Mouse (Mus musculus) forebrain, embryonic 12.5 days (tissue): ENCODE measurements at regions not wholly inside any gene's neighbourhood (a gene's known extent, or its start where the extent isn't known, plus 50 kb on each side); places are given as distances from the start of the nearest gene placed in this dataset.

Source experiments
- ATAC-seq: fragments of 200-750 bp; cut with Nextera tagmentation; 2 replicates; pipeline ENCODE4 v1.8.0; 2017; ENCODE audit warnings: moderate TSS enrichment; ENCODE audit not compliant: low FRiP score
- H3K27ac ChIP-seq: fragments of 300-500 bp; sonication (generic); 2 replicates; pipeline ENCODE4 v1.5.1; 2016; ENCODE audit warnings: mild to moderate bottlenecking
- H3K27me3 ChIP-seq: fragments of 300-500 bp; sonication (generic); 2 replicates; pipeline ENCODE4 v1.6.1; 2016; ENCODE audit warnings: mild to moderate bottlenecking
- H3K36me3 ChIP-seq: fragments of 300-500 bp; sonication (generic); replicated peaks from 2 replicates; pipeline ENCODE4 v1.6.1; 2016; ENCODE audit warnings: mild to moderate bottlenecking
- H3K4me1 ChIP-seq: fragments of 300-500 bp; sonication (generic); 2 replicates; pipeline ENCODE4 v1.6.1; 2016
- H3K4me2 ChIP-seq: fragments of 300-500 bp; sonication (generic); 2 replicates; pipeline ENCODE4 v1.6.1; 2016; ENCODE audit warnings: mild to moderate bottlenecking, moderate library complexity
- H3K4me3 ChIP-seq: fragments of 300-500 bp; sonication (generic); replicated peaks from 2 replicates; pipeline ENCODE4 v1.5.1; 2016; ENCODE audit warnings: mild to moderate bottlenecking
- H3K9ac ChIP-seq: fragments of 300-500 bp; sonication (generic); 2 replicates; pipeline ENCODE4 v1.6.1; 2016; ENCODE audit warnings: mild to moderate bottlenecking
- H3K9me3 ChIP-seq: fragments of 300-500 bp; sonication (generic); 2 replicates; pipeline ENCODE4 v1.6.1; 2016
- WGBS: fragments of 180-500 bp; shearing (Covaris S2); methylation state at CpG from one replicate; pipeline ENCODE4 v1.1.7; 2016; 5-methylcytosine and 5-hydroxymethylcytosine counted together

DNA sequence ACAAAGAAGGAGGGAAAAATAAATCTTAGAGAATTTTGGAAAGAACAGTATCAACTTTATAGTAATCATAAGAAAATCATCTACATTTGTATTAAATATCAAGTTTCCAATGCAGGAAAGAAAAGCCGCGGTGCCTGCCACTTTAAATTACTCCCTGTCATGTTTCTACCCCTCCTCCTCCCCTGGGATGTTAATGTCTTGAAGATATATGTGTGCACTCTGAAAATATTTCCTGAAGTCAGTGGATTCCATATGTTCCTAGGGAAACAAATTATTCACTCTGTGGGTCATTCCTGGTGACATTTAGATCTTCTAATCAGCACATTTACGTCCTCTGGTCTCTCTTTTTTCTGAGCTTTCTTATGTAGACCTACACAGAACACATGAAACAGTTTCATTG is 57.2 kb upstream of the Rspo3 start:
- H3K9ac ChIP-seq: no peak overlapping the region
- H3K4me1 ChIP-seq: no peaks in the 10 kb centered on the region
- no peak overlapping the region for H3K4me3 ChIP-seq
- H3K4me2 ChIP-seq: no peak overlapping the region
- H3K9me3 ChIP-seq: no peaks in the 10 kb centered on the region
- no peak overlapping the region for H3K27ac ChIP-seq
- no peaks in the 10 kb centered on the region for H3K36me3 ChIP-seq
- H3K27me3 ChIP-seq: no peaks in the 10 kb centered on the region
- WGBS: 79% methylated on average over 3 of the region's 3 CpGs
- ATAC-seq: no peak

DNA sequence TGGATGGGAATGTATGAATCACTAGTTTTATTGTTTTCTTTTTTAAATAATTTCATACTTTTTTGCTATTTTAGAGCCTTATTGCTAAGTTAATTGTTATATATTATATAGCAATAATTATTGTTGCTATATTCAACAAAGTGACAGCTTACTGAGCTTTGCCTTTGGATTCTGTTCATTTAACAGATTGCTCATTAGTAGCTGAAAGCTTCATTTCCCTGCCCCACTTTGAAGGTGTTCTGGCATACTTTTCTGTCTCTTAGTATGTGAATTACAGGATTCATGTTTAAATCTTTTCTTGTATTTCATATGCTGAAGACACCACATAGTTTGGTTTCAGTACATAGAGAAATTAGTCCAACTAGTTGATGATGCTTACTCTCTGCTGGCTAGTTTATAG is 54.5 kb upstream of the Rspo3 start:
- Histone ChIP-seq H3K36me3 (no peaks in the 10 kb centered on the region), H3K27ac (no peak overlapping the region), H3K27me3 (no peaks in the 10 kb centered on the region), H3K4me2 (no peak overlapping the region), H3K4me1 (no peaks in the 10 kb centered on the region), H3K9me3 (no peaks in the 10 kb centered on the region), H3K4me3 (no peak overlapping the region), H3K9ac (no peak overlapping the region)
- ATAC-seq: no peak

DNA sequence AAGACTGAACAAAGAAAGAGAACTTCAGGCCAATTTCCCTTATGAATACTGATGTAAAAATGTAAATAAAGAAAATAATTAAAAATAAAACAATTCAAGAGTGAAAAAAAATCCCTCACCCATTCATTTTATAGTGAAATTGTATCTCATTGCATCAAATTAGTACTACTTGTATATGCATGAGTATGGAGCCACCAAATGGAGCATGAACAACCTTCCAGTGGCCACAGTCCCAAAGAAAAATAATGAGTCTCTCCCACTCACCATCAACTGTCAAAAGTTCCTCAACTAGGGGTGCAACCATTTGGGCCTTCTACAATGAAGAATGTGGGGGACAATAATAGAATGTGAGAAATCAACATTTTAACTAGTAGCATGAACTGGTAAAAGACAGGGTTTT is 54.1 kb upstream of the Rspo3 start:
- no peak for ATAC-seq
- H3K36me3 ChIP-seq: no peaks in the 10 kb centered on the region
- H3K4me3 ChIP-seq: no peak overlapping the region
- no peaks in the 10 kb centered on the region for H3K27me3 ChIP-seq
- H3K4me1 ChIP-seq: no peaks in the 10 kb centered on the region
- H3K27ac ChIP-seq: no peak overlapping the region
- H3K9ac ChIP-seq: no peak overlapping the region
- no peak overlapping the region for H3K4me2 ChIP-seq
- no peaks in the 10 kb centered on the region for H3K9me3 ChIP-seq
